Mouse (Mus musculus) heart, embryonic 15.5 days (tissue): Measurements from ENCODE around the gene Plcb4. TPM values are rescaled to one million over a fixed set of nuclear protein-coding genes. Genes with fewer than 3 reads are reported as not detected.

Source experiments
- ATAC-seq: fragments of 200-750 bp; cut with Nextera tagmentation; replicated peaks from 2 replicates; pipeline ENCODE4 v1.8.0; 2017; ENCODE audit warnings: low read depth, moderate TSS enrichment; ENCODE audit not compliant: insufficient number of reproducible peaks, insufficient read depth, low FRiP score
- H3K27ac ChIP-seq: fragments of 300-500 bp; sonication (generic); 2 replicates; pipeline ENCODE4 v1.5.1; 2015; ENCODE audit warnings: mild to moderate bottlenecking, inconsistent platforms
- H3K27me3 ChIP-seq: fragments of 300-500 bp; sonication (generic); 2 replicates; pipeline ENCODE4 v1.6.1; 2015; ENCODE audit warnings: inconsistent platforms
- H3K36me3 ChIP-seq: fragments of 300-500 bp; sonication (generic); 2 replicates; pipeline ENCODE4 v1.6.1; 2015; ENCODE audit warnings: mild to moderate bottlenecking, inconsistent platforms
- H3K4me1 ChIP-seq: fragments of 300-500 bp; sonication (generic); replicated peaks from 2 replicates; pipeline ENCODE4 v1.6.1; 2015; ENCODE audit warnings: inconsistent platforms
- H3K4me2 ChIP-seq: fragments of 300-500 bp; sonication (generic); 2 replicates; pipeline ENCODE4 v1.6.1; 2015; ENCODE audit warnings: inconsistent platforms, mild to moderate bottlenecking, moderate library complexity
- H3K4me3 ChIP-seq: fragments of 300-500 bp; sonication (generic); 2 replicates; pipeline ENCODE4 v1.5.1; 2015; ENCODE audit warnings: mild to moderate bottlenecking, inconsistent platforms
- H3K9ac ChIP-seq: fragments of 300-500 bp; sonication (generic); 2 replicates; pipeline ENCODE4 v1.6.1; 2015; ENCODE audit warnings: mild to moderate bottlenecking, inconsistent platforms
- H3K9me3 ChIP-seq: fragments of 300-500 bp; sonication (generic); replicated peaks from 2 replicates; pipeline ENCODE4 v1.6.1; 2016; ENCODE audit warnings: inconsistent platforms
- WGBS: fragments of 180-500 bp; shearing (Covaris S2); methylation state at CpG from one replicate; pipeline ENCODE4 v1.1.7; 2015; ENCODE audit warnings: mixed read lengths; 5-methylcytosine and 5-hydroxymethylcytosine counted together
- polyA plus RNA-seq: library from polyadenylated mRNA; unstranded; fragments of >200 nt; fragmentation: Nextera tagmentation; extraction: Ambion mirVana; gene quantifications from 2 replicates; pipeline ENCODE4 v1.2.1, GENCODE M21; 2015

Plcb4 gene
- polyA plus RNA-seq, 1 experiment from 2014 or later, result 38.8 TPM

- Histone ChIP-seq H3K27me3 (no peaks in the 10 kb centered on the region), H3K4me3 (no peak overlapping the region), H3K4me1 (peaks cover 33% of the 10 kb centered on the region), H3K4me2 (no peak overlapping the region), H3K9ac (no peak overlapping the region), H3K9me3 (no peaks in the 10 kb centered on the region), H3K27ac (no peak overlapping the region), H3K36me3 (no peaks in the 10 kb centered on the region)
- 72% methylated on average over 8 of the region's 8 CpGs for WGBS
- ATAC-seq, result no peak
Measured at GRCm38 (mm10) chr2:135838651-135839286, 180.0 kb downstream of the Plcb4 start.

GRCm38 (mm10) chr2:135843721-135844120 lies 184.9 kb downstream of the Plcb4 start:
- 56% methylated on average over 8 of the region's 8 CpGs for WGBS
- H3K27ac ChIP-seq, result no peak overlapping the region

GRCm38 (mm10) chr2:135846903-135847302 lies 188.1 kb downstream of the Plcb4 start:
- 66% methylated on average over 3 of the region's 3 CpGs for WGBS
- no peaks in the 10 kb centered on the region for H3K27me3 ChIP-seq

More at GRCm38 (mm10) chr2:135843721-135844120, 184.9 kb downstream of the Plcb4 start:
- ATAC-seq, result no peak
- Histone ChIP-seq H3K27me3 (no peaks in the 10 kb centered on the region), H3K36me3 (no peaks in the 10 kb centered on the region), H3K9me3 (no peaks in the 10 kb centered on the region), H3K4me2 (no peak overlapping the region), H3K4me3 (no peak overlapping the region), H3K4me1 (peaks cover 15% of the 10 kb centered on the region), H3K9ac (no peak overlapping the region)

GRCm38 (mm10) chr2:135847738-135848137 lies 188.9 kb downstream of the Plcb4 start:
- Histone ChIP-seq H3K9me3 (no peaks in the 10 kb centered on the region), H3K4me2 (no peak overlapping the region), H3K9ac (no peak overlapping the region), H3K27me3 (no peaks in the 10 kb centered on the region), H3K36me3 (no peaks in the 10 kb centered on the region), H3K4me1 (peaks cover 28% of the 10 kb centered on the region), H3K27ac (no peak overlapping the region), H3K4me3 (no peak overlapping the region)
- ATAC-seq, result no peak
- 90% methylated on average over 6 of the region's 6 CpGs for WGBS

More at GRCm38 (mm10) chr2:135846903-135847302, 188.1 kb downstream of the Plcb4 start:
- no peak overlapping the region for H3K4me2 ChIP-seq
- no peak overlapping the region for H3K4me3 ChIP-seq
- H3K9ac ChIP-seq, result no peak overlapping the region
- H3K27ac ChIP-seq, result no peak overlapping the region
- H3K9me3 ChIP-seq, result no peaks in the 10 kb centered on the region
- H3K4me1 ChIP-seq, result peaks cover 26% of the 10 kb centered on the region
- no peaks in the 10 kb centered on the region for H3K36me3 ChIP-seq
- no peak for ATAC-seq

GRCm38 (mm10) chr2:135848169-135848568 lies 189.4 kb downstream of the Plcb4 start:
- H3K4me1 ChIP-seq, result peaks cover 28% of the 10 kb centered on the region
- H3K4me2 ChIP-seq, result no peak overlapping the region
- H3K36me3 ChIP-seq, result no peaks in the 10 kb centered on the region
- H3K27me3 ChIP-seq, result no peaks in the 10 kb centered on the region
- H3K9me3 ChIP-seq, result no peaks in the 10 kb centered on the region
- H3K27ac ChIP-seq, result no peak overlapping the region
- WGBS, result 84% methylated on average over 4 of the region's 4 CpGs
- no peak overlapping the region for H3K4me3 ChIP-seq
- ATAC-seq, result no peak
- H3K9ac ChIP-seq, result no peak overlapping the region

GRCm38 (mm10) chr2:135851964-135852363 lies 193.2 kb downstream of the Plcb4 start:
- Histone ChIP-seq H3K4me1 (peaks cover 22% of the 10 kb centered on the region), H3K9ac (no peak overlapping the region), H3K36me3 (no peaks in the 10 kb centered on the region), H3K27me3 (no peaks in the 10 kb centered on the region), H3K4me3 (no peak overlapping the region), H3K4me2 (no peak overlapping the region), H3K9me3 (no peaks in the 10 kb centered on the region), H3K27ac (peak overlapping the region; percentile 62)
- 60% methylated on average over 5 of the region's 5 CpGs for WGBS
- peak; percentile 29; the same call in 1 of the 2 replicates for ATAC-seq

GRCm38 (mm10) chr2:135853085-135853484 lies 194.3 kb downstream of the Plcb4 start:
- H3K27me3 ChIP-seq, result no peaks in the 10 kb centered on the region
- no peak for ATAC-seq
- no peaks in the 10 kb centered on the region for H3K36me3 ChIP-seq
- WGBS, result 62% methylated on average over 2 of the region's 2 CpGs
- H3K9me3 ChIP-seq, result no peaks in the 10 kb centered on the region
- H3K4me2 ChIP-seq, result no peak overlapping the region
- H3K27ac ChIP-seq, result no peak overlapping the region
- peaks cover 20% of the 10 kb centered on the region for H3K4me1 ChIP-seq
- no peak overlapping the region for H3K4me3 ChIP-seq
- no peak overlapping the region for H3K9ac ChIP-seq

GRCm38 (mm10) chr2:135854059-135854458 lies 195.2 kb downstream of the Plcb4 start:
- Histone ChIP-seq H3K4me3 (no peak overlapping the region), H3K27ac (no peak overlapping the region), H3K4me2 (no peak overlapping the region), H3K4me1 (peaks cover 15% of the 10 kb centered on the region), H3K36me3 (no peaks in the 10 kb centered on the region), H3K27me3 (no peaks in the 10 kb centered on the region), H3K9ac (no peak overlapping the region), H3K9me3 (no peaks in the 10 kb centered on the region)
- 73% methylated on average over 2 of the region's 2 CpGs for WGBS
- no peak for ATAC-seq

- no peak for ATAC-seq
- peaks cover 9% of the 10 kb centered on the region for H3K4me1 ChIP-seq
- H3K36me3 ChIP-seq, result no peaks in the 10 kb centered on the region
- WGBS, result 78% methylated on average over 6 of the region's 6 CpGs
- H3K4me3 ChIP-seq, result no peak overlapping the region
- H3K9me3 ChIP-seq, result no peaks in the 10 kb centered on the region
- H3K4me2 ChIP-seq, result no peak overlapping the region
- H3K9ac ChIP-seq, result no peak overlapping the region
- no peaks in the 10 kb centered on the region for H3K27me3 ChIP-seq
- no peak overlapping the region for H3K27ac ChIP-seq
Measured at GRCm38 (mm10) chr2:135855890-135856490, 197.2 kb downstream of the Plcb4 start.

- no peaks in the 10 kb centered on the region for H3K36me3 ChIP-seq
- no peak overlapping the region for H3K4me2 ChIP-seq
- H3K27ac ChIP-seq, result no peak overlapping the region
- no peak overlapping the region for H3K4me3 ChIP-seq
- no peaks in the 10 kb centered on the region for H3K27me3 ChIP-seq
- ATAC-seq, result no peak
- no peaks in the 10 kb centered on the region for H3K9me3 ChIP-seq
- H3K9ac ChIP-seq, result no peak overlapping the region
- peaks cover 11% of the 10 kb centered on the region for H3K4me1 ChIP-seq
- 92% methylated on average over 2 of the region's 2 CpGs for WGBS
Measured at GRCm38 (mm10) chr2:135856826-135857225, 198.0 kb downstream of the Plcb4 start.

GRCm38 (mm10) chr2:135861531-135862488 lies 203.0 kb downstream of the Plcb4 start:
- 79% methylated on average over 8 of the region's 8 CpGs for WGBS
- ATAC-seq, result no peak
- Histone ChIP-seq H3K4me2 (no peak overlapping the region), H3K27ac (peak overlapping the region; percentile 20), H3K9me3 (no peaks in the 10 kb centered on the region), H3K27me3 (no peaks in the 10 kb centered on the region), H3K36me3 (no peaks in the 10 kb centered on the region), H3K4me3 (no peak overlapping the region), H3K4me1 (peaks cover 24% of the 10 kb centered on the region), H3K9ac (no peak overlapping the region)
